Mouse (Mus musculus): ENCODE results near the gene Gmfg. TPM values are rescaled to one million over a fixed set of nuclear protein-coding genes. Genes with fewer than 3 reads are reported as not detected.

Gmfg gene
- polyA plus RNA-seq, 1 experiment from 2014 or later, result 3.5 TPM

DNA sequence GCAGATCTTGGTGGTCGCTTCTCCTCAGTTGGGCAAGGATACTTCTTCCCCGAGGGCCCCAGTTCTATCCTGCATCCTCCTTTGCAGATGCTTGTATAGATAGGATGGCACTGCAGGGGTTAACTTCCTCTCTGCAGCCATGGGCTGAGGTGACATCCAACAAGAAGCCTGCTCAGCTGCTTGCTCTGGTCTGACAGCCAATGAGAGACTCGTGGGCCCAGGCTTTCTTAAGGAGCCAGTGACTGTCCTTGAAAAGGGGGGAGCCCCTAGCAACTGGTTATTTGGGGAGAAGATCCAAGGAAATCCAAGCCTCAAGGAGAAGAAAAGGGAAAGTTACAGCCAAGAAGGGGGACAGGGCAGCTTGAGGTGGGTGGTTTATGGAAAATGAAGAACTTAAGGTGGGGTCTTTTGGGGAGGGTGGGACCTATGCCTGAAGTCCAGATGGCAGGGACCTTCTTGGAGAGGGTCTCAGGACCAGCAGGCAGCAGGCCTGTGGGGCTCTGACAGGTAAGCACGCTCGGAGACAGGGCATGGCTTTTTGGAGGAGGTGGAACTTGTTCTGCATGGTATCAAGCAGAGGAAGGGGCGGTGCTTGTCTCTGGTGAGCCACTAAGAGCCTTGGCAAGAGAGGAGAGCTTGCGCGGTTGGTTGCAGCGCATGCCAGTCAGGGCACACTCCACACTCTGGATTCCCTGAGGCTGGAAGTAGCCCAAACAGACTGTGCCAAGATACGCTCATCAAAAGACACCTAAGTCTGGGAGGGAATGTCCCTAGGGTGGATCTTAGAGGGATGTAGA lies 27.4 kb downstream of the Gmfg start:
- Histone ChIP-seq H3K9me3 (replicated peaks; ENCODE audit: control insufficient read depth, low read length, poor library complexity, severe bottlenecking) (no peaks in the 10 kb centered on the region), H3K4me2 (ENCODE audit: low read length) (peak overlapping the region; percentile 40), H3K9ac (ENCODE audit: low read depth, low read length) (no peak overlapping the region), H3K36me3 (ENCODE audit: control insufficient read depth, insufficient read depth, low read length) (peaks cover 30% of the 10 kb centered on the region), H3K27me3 (ENCODE audit: control insufficient read depth, insufficient read depth, low read depth, low read length) (no peaks in the 10 kb centered on the region), H3K27ac (ENCODE audit: low read length) (no peak overlapping the region), H3K4me3 (ENCODE audit: low read depth, low read length) (peak overlapping the region; percentile 25), H3K4me1 (ENCODE audit: control insufficient read depth, insufficient read depth, low read length) (peaks cover 8% of the 10 kb centered on the region)
- ATAC-seq, result peak; percentile 82
- 57% methylated on average over 10 of the region's 10 CpGs for WGBS

- ATAC-seq, result no peak
- peaks cover 21% of the 10 kb centered on the region for H3K36me3 ChIP-seq (ENCODE audit: control insufficient read depth, insufficient read depth, low read length)
- H3K9me3 ChIP-seq (replicated peaks; ENCODE audit: control insufficient read depth, low read length, poor library complexity, severe bottlenecking), result no peaks in the 10 kb centered on the region
- peak overlapping the region; percentile 46; the same call in 1 of the 2 replicates for H3K4me2 ChIP-seq (ENCODE audit: low read length)
- H3K9ac ChIP-seq (ENCODE audit: low read depth, low read length), result peak overlapping the region; percentile 21; the same call in 1 of the 2 replicates
- H3K4me1 ChIP-seq (ENCODE audit: control insufficient read depth, insufficient read depth, low read length), result peaks cover 8% of the 10 kb centered on the region
- WGBS, result 17% methylated on average over 40 of the region's 40 CpGs
- peak overlapping the region; percentile 26; the same call in 1 of the 2 replicates for H3K4me3 ChIP-seq (ENCODE audit: low read depth, low read length)
- no peak overlapping the region for H3K27ac ChIP-seq (ENCODE audit: low read length)
- H3K27me3 ChIP-seq (ENCODE audit: control insufficient read depth, insufficient read depth, low read depth, low read length), result no peaks in the 10 kb centered on the region
Observed at GRCm38 (mm10) chr7:28466721-28467212, 29.5 kb downstream of the Gmfg start.

DNA sequence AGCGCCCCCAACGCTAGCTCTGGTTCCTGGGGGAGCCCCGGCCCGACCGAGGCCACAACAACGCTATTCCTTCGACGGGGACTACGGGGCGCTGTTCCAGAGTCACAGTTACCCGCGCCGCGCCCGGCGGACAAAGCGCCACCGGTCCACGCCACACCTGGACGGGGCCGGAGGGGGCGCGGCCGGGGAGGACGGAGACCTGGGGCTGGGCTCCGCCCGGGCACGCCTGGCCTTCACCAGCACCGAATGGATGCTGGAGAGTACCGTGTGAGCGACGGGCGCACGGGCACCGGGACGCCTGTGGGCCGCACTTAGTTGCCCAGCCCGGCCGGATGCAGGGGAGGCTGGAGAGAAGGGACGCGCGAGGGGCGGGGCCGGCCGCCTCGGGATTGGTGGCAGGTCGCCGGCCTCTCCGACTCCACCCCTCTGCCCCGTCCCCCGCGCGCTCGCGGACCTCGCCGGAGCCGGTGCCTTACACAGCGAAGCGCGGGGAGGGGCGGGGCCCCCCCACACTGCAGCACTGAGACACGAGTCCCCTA lies 30.0 kb downstream of the Gmfg start:
- Histone ChIP-seq H3K4me3 (ENCODE audit: low read depth, low read length) (peak overlapping the region; percentile 26), H3K36me3 (ENCODE audit: control insufficient read depth, insufficient read depth, low read length) (peaks cover 19% of the 10 kb centered on the region), H3K9ac (ENCODE audit: low read depth, low read length) (peak overlapping the region; percentile 21; the same call in 1 of the 2 replicates), H3K4me1 (ENCODE audit: control insufficient read depth, insufficient read depth, low read length) (peaks cover 8% of the 10 kb centered on the region), H3K4me2 (ENCODE audit: low read length) (peak overlapping the region; percentile 46), H3K27ac (ENCODE audit: low read length) (no peak overlapping the region), H3K27me3 (ENCODE audit: control insufficient read depth, insufficient read depth, low read depth, low read length) (no peaks in the 10 kb centered on the region), H3K9me3 (replicated peaks; ENCODE audit: control insufficient read depth, low read length, poor library complexity, severe bottlenecking) (no peaks in the 10 kb centered on the region)
- no peak for ATAC-seq
- 3% methylated on average over 62 of the region's 63 CpGs for WGBS

DNA sequence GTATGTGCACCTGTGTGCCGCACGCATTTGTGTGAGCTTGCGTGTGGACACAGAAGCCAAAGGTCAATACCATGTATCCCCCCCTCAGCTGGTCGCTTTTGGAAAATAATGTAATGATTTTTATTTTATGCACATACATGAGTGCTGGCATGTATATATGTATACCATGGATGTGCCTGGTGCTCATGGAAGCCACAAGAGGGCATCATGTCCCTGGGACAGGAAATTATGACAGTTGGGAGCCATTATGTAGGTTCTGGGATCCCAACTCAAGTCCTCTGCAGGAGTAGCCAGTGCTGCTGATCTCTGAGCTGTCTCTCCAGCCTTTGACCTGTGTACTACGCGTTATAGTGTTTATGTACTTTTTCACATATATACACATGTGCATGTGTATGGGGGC lies 38.9 kb downstream of the Gmfg start:
- no peak for ATAC-seq
- no peaks in the 10 kb centered on the region for H3K4me1 ChIP-seq (ENCODE audit: control insufficient read depth, insufficient read depth, low read length)
- no peak overlapping the region for H3K4me3 ChIP-seq (ENCODE audit: low read depth, low read length)
- no peak overlapping the region for H3K4me2 ChIP-seq (ENCODE audit: low read length)
- H3K9ac ChIP-seq (ENCODE audit: low read depth, low read length), result no peak overlapping the region
- no peaks in the 10 kb centered on the region for H3K27me3 ChIP-seq (ENCODE audit: control insufficient read depth, insufficient read depth, low read depth, low read length)
- WGBS, result 90% methylated on average over 6 of the region's 6 CpGs
- no peaks in the 10 kb centered on the region for H3K9me3 ChIP-seq (replicated peaks; ENCODE audit: control insufficient read depth, low read length, poor library complexity, severe bottlenecking)
- H3K36me3 ChIP-seq (ENCODE audit: control insufficient read depth, insufficient read depth, low read length), result no peaks in the 10 kb centered on the region
- no peak overlapping the region for H3K27ac ChIP-seq (ENCODE audit: low read length)

DNA sequence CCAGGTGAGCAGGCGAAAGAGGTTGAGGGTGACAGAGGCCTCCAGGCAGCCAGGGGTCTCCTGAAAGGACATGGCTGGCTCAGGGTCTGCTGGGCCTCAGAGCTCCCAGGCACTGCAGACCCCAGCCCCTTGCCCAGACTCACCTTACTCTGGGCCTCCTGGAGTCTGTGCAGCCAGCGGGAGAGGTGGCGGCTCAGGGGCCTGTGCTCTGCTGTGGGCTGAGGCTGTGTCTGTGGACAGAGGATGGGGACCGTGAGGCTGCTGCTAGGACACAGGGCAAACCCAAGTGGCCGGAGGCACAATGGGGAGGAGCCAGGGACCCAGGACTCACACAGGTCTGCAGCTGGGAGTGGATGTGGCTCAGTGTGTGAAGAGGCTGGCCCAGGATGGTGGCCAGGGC lies 40.1 kb downstream of the Gmfg start:
- Histone ChIP-seq H3K4me2 (ENCODE audit: low read length) (no peak overlapping the region), H3K27ac (ENCODE audit: low read length) (no peak overlapping the region), H3K4me3 (ENCODE audit: low read depth, low read length) (no peak overlapping the region), H3K36me3 (ENCODE audit: control insufficient read depth, insufficient read depth, low read length) (no peaks in the 10 kb centered on the region), H3K9ac (ENCODE audit: low read depth, low read length) (no peak overlapping the region), H3K9me3 (replicated peaks; ENCODE audit: control insufficient read depth, low read length, poor library complexity, severe bottlenecking) (no peaks in the 10 kb centered on the region), H3K27me3 (ENCODE audit: control insufficient read depth, insufficient read depth, low read depth, low read length) (no peaks in the 10 kb centered on the region), H3K4me1 (ENCODE audit: control insufficient read depth, insufficient read depth, low read length) (no peaks in the 10 kb centered on the region)
- no peak for ATAC-seq
- WGBS, result 92% methylated on average over 5 of the region's 5 CpGs

DNA sequence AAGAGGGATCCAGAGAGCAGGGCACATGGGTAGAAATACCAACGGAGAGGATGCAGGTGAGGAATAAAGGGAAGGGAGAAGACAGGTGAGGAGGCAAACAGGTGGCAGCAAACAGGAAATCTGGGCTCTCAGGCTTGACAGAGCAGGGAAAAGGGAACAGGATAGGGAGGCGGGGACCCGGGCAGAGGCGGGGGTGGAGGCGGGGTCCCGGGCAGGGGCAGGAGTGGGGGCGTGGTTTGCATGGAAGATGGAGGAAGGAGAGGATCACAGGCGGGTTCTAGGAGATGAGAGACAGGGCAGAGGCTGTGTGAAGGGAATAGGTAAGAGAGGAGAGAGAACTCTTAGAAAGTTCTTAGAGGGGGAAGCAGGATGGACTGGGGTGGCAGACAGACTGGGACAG lies 41.6 kb downstream of the Gmfg start:
- no peak for ATAC-seq
- Histone ChIP-seq H3K4me2 (ENCODE audit: low read length) (no peak overlapping the region), H3K36me3 (ENCODE audit: control insufficient read depth, insufficient read depth, low read length) (no peaks in the 10 kb centered on the region), H3K27ac (ENCODE audit: low read length) (no peak overlapping the region), H3K9ac (ENCODE audit: low read depth, low read length) (no peak overlapping the region), H3K9me3 (replicated peaks; ENCODE audit: control insufficient read depth, low read length, poor library complexity, severe bottlenecking) (no peaks in the 10 kb centered on the region), H3K4me3 (ENCODE audit: low read depth, low read length) (no peak overlapping the region), H3K4me1 (ENCODE audit: control insufficient read depth, insufficient read depth, low read length) (no peaks in the 10 kb centered on the region), H3K27me3 (ENCODE audit: control insufficient read depth, insufficient read depth, low read depth, low read length) (no peaks in the 10 kb centered on the region)
- 6% methylated on average over 8 of the region's 8 CpGs for WGBS

DNA sequence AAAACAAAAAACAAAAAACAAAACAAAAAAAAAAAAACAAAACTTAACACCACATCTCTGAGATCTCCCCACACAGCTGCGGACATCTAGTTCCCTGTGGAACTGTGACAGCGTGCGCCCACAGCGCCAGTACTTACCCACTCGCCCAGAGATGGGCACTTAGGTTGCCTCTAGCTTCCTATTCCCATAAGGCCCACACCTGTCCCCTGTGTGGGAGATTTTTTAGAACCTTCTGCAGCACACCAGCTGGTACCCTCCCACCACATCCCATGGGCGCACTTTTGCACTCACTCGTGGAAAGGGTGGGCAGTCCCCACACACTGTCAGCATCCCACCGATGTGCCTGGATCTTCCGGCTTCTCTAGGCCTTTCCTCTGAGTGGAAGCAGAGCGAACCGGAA lies 45.6 kb downstream of the Gmfg start:
- Histone ChIP-seq H3K4me1 (ENCODE audit: control insufficient read depth, insufficient read depth, low read length) (peaks cover under 1% of the 10 kb centered on the region; the same call in 1 of the 2 replicates), H3K27ac (ENCODE audit: low read length) (no peak overlapping the region), H3K4me2 (ENCODE audit: low read length) (no peak overlapping the region), H3K9ac (ENCODE audit: low read depth, low read length) (no peak overlapping the region), H3K27me3 (ENCODE audit: control insufficient read depth, insufficient read depth, low read depth, low read length) (peaks cover 2% of the 10 kb centered on the region; the same call in 1 of the 2 replicates), H3K4me3 (ENCODE audit: low read depth, low read length) (no peak overlapping the region), H3K36me3 (ENCODE audit: control insufficient read depth, insufficient read depth, low read length) (no peaks in the 10 kb centered on the region), H3K9me3 (replicated peaks; ENCODE audit: control insufficient read depth, low read length, poor library complexity, severe bottlenecking) (no peaks in the 10 kb centered on the region)
- ATAC-seq, result no peak
- 85% methylated on average over 11 of the region's 11 CpGs for WGBS

- Histone ChIP-seq H3K4me2 (ENCODE audit: low read length) (no peak overlapping the region), H3K27me3 (ENCODE audit: control insufficient read depth, insufficient read depth, low read depth, low read length) (peaks cover 2% of the 10 kb centered on the region; the same call in 1 of the 2 replicates), H3K9ac (ENCODE audit: low read depth, low read length) (no peak overlapping the region), H3K4me1 (ENCODE audit: control insufficient read depth, insufficient read depth, low read length) (peaks cover 6% of the 10 kb centered on the region; the same call in 1 of the 2 replicates), H3K4me3 (ENCODE audit: low read depth, low read length) (no peak overlapping the region), H3K27ac (ENCODE audit: low read length) (no peak overlapping the region), H3K9me3 (replicated peaks; ENCODE audit: control insufficient read depth, low read length, poor library complexity, severe bottlenecking) (no peaks in the 10 kb centered on the region), H3K36me3 (ENCODE audit: control insufficient read depth, insufficient read depth, low read length) (no peaks in the 10 kb centered on the region)
- 47% methylated on average over 4 of the region's 4 CpGs for WGBS
- ATAC-seq, result no peak
Observed at GRCm38 (mm10) chr7:28484192-28484591, 46.9 kb downstream of the Gmfg start.

DNA sequence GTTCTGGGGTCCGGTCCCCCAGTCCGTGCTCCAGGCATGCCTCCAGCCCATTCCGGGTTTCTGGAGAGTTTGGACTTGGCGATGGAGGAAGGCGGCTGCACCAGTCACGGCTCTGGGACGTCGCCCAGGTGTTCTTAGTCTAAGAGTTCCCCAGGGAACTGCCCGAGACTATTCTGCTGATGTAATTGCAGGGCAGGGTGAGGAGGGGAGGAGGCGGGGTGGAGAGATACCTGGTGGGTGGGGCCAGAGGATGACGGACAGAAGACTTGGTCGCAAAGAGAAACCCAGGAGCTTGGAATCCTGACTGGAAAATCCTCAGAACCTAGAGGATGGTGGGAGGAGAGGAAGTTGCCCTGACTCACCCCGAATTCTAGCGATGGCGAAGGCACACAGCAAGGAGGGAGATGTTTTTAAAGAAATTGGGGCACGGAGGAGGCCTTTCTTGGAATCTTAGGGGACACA lies 50.8 kb downstream of the Gmfg start:
- Histone ChIP-seq H3K27me3 (ENCODE audit: control insufficient read depth, insufficient read depth, low read depth, low read length) (peaks cover 2% of the 10 kb centered on the region; the same call in 1 of the 2 replicates), H3K27ac (ENCODE audit: low read length) (no peak overlapping the region), H3K4me2 (ENCODE audit: low read length) (peak overlapping the region; percentile 60), H3K4me3 (ENCODE audit: low read depth, low read length) (peak overlapping the region; percentile 23), H3K9me3 (replicated peaks; ENCODE audit: control insufficient read depth, low read length, poor library complexity, severe bottlenecking) (no peaks in the 10 kb centered on the region), H3K36me3 (ENCODE audit: control insufficient read depth, insufficient read depth, low read length) (no peaks in the 10 kb centered on the region), H3K4me1 (ENCODE audit: control insufficient read depth, insufficient read depth, low read length) (peaks cover 6% of the 10 kb centered on the region; the same call in 1 of the 2 replicates), H3K9ac (ENCODE audit: low read depth, low read length) (peak overlapping the region; percentile 27; the same call in 1 of the 2 replicates)
- 7% methylated on average over 16 of the region's 16 CpGs for WGBS
- ATAC-seq, result no peak

Measured in midbrain, embryonic 16.5 days (tissue).